Mouse (Mus musculus): ENCODE data around the gene Tmcc1. TPM values are rescaled to one million over a fixed set of nuclear protein-coding genes. Genes with fewer than 3 reads are reported as not detected.

Tmcc1 gene
- polyA plus RNA-seq, 1 experiment from 2014 or later: 11.8 TPM

DNA sequence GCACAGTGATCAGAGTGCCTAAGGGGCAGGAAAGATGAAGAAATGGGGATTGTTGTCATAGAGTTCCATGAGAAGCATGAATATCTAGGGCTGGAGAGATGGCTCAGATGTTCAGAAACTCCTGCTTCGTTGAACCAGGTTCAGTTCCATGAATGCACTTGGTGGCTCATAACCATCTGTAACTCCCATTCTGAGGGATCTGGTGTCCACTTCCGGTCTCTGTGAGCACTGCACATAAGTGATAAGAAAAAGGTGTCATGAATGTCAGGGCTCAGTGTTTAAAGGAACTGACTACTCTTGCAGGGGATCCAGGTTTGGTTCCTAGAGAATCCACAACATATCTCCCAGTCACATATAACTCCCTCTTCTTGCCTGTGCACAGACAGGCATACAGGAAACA is 6.4 kb upstream of the Tmcc1 start:
- H3K9me3 ChIP-seq (ENCODE audit: control insufficient read depth, low read length): no peaks in the 10 kb centered on the region
- DNase-seq (ENCODE audit: low spot score) (no peak), ATAC-seq (replicated peaks; ENCODE audit: low FRiP score, low TSS enrichment, low read depth) (no peak)
- H3K36me3 ChIP-seq (ENCODE audit: control insufficient read depth, insufficient read depth, low read length): no peaks in the 10 kb centered on the region
- no peak overlapping the region for H3K27ac ChIP-seq (ENCODE audit: low read depth)
- no peak overlapping the region for H3K4me3 ChIP-seq (ENCODE audit: low read depth, low read length)
- H3K9ac ChIP-seq (ENCODE audit: low read length): no peak overlapping the region
- no peak overlapping the region for H3K4me2 ChIP-seq (ENCODE audit: low read length)
- WGBS: 78% methylated on average over 2 of the region's 2 CpGs
- no peaks in the 10 kb centered on the region for H3K4me1 ChIP-seq (replicated peaks; ENCODE audit: control insufficient read depth, insufficient read depth, low read length)
- H3K27me3 ChIP-seq (replicated peaks; ENCODE audit: control insufficient read depth, insufficient read depth, low read length): 0 out of 2 replicates have a peak, but pooled peaks cover 2% of the 10 kb centered on the region

DNA sequence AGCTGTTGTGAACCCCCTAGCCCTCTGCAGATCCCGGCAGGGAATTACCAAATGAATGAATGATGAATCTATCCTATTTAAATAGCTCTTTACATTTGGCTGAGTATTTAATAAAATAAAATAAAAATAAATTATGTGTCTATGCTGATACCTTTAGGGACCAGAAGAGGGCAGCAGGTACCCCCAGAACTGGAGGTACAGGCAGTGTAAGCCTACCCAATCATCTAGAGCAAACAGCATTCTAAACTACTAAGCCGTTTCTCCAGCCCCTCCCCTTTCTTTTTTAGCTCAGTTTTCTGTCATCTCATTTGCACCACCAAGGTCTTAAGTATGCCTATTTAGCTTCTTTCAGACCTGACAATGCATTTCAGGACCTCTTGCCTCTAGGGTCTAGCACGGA is 4.9 kb upstream of the Tmcc1 start:
- no peaks in the 10 kb centered on the region for H3K9me3 ChIP-seq (ENCODE audit: control insufficient read depth, low read length)
- no peak overlapping the region for H3K4me3 ChIP-seq (ENCODE audit: low read depth, low read length)
- H3K27me3 ChIP-seq (replicated peaks; ENCODE audit: control insufficient read depth, insufficient read depth, low read length): 0 out of 2 replicates have a peak, but pooled peaks cover 2% of the 10 kb centered on the region
- 42% methylated on average over 3 of the region's 3 CpGs for WGBS
- DNase-seq (ENCODE audit: low spot score): no peak
- H3K27ac ChIP-seq (ENCODE audit: low read depth): no peak overlapping the region
- no peak for ATAC-seq (replicated peaks; ENCODE audit: low FRiP score, low TSS enrichment, low read depth)
- H3K4me1 ChIP-seq (replicated peaks; ENCODE audit: control insufficient read depth, insufficient read depth, low read length): no peaks in the 10 kb centered on the region
- H3K36me3 ChIP-seq (ENCODE audit: control insufficient read depth, insufficient read depth, low read length): no peaks in the 10 kb centered on the region
- no peak overlapping the region for H3K4me2 ChIP-seq (ENCODE audit: low read length)
- no peak overlapping the region for H3K9ac ChIP-seq (ENCODE audit: low read length)

DNA sequence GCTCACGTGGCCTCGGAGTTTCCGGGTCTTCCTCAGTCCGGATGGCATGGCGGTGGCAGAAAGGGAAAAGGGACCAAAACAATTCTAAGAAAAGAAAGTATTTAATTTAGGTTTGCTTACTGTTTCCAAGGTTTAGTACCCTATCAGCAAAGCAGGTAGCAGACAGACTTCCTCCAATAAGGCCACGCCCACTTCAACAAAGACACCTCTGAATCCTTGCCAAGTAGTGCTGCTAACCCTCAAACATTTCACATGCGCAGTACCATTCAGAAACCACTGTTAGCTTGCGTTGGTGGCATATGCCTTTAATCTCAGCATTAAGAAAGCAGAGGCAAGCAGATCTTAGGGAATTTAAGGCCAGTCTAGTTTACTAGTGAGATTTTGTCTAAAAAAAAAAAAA is 2.5 kb upstream of the Tmcc1 start:
- H3K4me1 ChIP-seq (replicated peaks; ENCODE audit: control insufficient read depth, insufficient read depth, low read length): peaks cover 14% of the 10 kb centered on the region
- H3K4me3 ChIP-seq (ENCODE audit: low read depth, low read length): no peak overlapping the region
- no peak for ATAC-seq (replicated peaks; ENCODE audit: low FRiP score, low TSS enrichment, low read depth)
- H3K27me3 ChIP-seq (replicated peaks; ENCODE audit: control insufficient read depth, insufficient read depth, low read length): 0 out of 2 replicates have a peak, but pooled peaks cover 2% of the 10 kb centered on the region
- no peak overlapping the region for H3K27ac ChIP-seq (ENCODE audit: low read depth)
- no peak overlapping the region for H3K4me2 ChIP-seq (ENCODE audit: low read length)
- no peaks in the 10 kb centered on the region for H3K36me3 ChIP-seq (ENCODE audit: control insufficient read depth, insufficient read depth, low read length)
- no peak overlapping the region for H3K9ac ChIP-seq (ENCODE audit: low read length)
- H3K9me3 ChIP-seq (ENCODE audit: control insufficient read depth, low read length): no peaks in the 10 kb centered on the region
- 78% methylated on average over 8 of the region's 8 CpGs for WGBS
- DNase-seq (ENCODE audit: low spot score): no peak

DNA sequence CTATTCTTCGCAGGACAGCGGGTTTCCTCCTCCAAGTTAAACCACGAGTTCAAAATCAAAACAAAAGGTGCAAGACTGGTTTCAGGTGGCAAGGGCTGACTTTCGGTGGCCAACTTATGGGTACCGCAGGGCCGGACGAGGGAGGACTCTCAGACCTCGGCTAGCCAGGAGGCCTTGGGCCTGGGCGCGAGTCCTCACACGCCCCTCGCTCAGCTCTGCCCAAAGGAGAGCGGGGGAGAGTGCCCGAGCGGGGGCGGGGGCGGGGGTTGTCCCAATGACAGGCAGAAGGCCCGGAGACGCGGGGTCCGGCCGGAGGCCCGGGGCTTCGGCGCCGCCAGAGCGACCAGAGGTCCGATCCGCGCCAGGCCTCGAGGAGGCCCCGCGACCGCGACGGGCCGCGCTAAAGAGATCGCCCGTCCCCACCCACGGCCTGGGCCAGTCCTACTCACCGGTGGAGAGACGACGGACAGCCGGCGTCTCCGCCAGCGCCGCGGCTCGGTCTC is 426 bp downstream of the Tmcc1 start:
- 0 out of 2 replicates have a peak, but pooled peaks cover 2% of the 10 kb centered on the region for H3K27me3 ChIP-seq (replicated peaks; ENCODE audit: control insufficient read depth, insufficient read depth, low read length)
- H3K27ac ChIP-seq (ENCODE audit: low read depth): peak overlapping the region; percentile 73
- no peaks in the 10 kb centered on the region for H3K9me3 ChIP-seq (ENCODE audit: control insufficient read depth, low read length)
- peak overlapping the region; percentile 88 for H3K9ac ChIP-seq (ENCODE audit: low read length)
- DNase-seq (ENCODE audit: low spot score): peak; percentile 80
- H3K4me3 ChIP-seq (ENCODE audit: low read depth, low read length): peak overlapping the region; percentile 71
- WGBS: under 1% methylated on average over 49 of the region's 51 CpGs
- H3K4me2 ChIP-seq (ENCODE audit: low read length): peak overlapping the region; percentile 68
- peaks cover 18% of the 10 kb centered on the region for H3K4me1 ChIP-seq (replicated peaks; ENCODE audit: control insufficient read depth, insufficient read depth, low read length)
- H3K36me3 ChIP-seq (ENCODE audit: control insufficient read depth, insufficient read depth, low read length): no peaks in the 10 kb centered on the region
- peak; percentile 88 for ATAC-seq (replicated peaks; ENCODE audit: low FRiP score, low TSS enrichment, low read depth)

DNA sequence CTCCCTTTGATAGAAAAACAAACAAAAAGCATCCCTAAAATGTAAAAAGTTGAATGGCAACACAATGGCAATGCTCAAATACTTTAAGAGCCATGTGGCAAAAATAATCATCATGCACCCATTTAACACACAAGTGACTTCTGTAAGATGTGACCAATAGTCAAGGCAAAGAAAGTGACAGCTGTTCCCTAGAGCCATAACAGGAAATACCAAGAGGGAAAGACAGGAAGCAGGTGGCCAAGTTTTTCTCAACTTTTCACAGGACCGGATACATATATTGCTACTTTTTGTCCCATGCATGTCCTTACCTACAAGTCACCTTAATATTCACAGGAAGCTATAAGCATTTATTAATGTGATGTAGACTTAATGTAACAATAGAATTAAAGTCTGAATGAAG is 3.9 kb downstream of the Tmcc1 start:
- Histone ChIP-seq H3K4me2 (ENCODE audit: low read length) (no peak overlapping the region), H3K36me3 (ENCODE audit: control insufficient read depth, insufficient read depth, low read length) (peaks cover 7% of the 10 kb centered on the region; the same call in 1 of the 2 replicates), H3K9ac (ENCODE audit: low read length) (no peak overlapping the region), H3K9me3 (ENCODE audit: control insufficient read depth, low read length) (no peaks in the 10 kb centered on the region), H3K27ac (ENCODE audit: low read depth) (no peak overlapping the region), H3K4me3 (ENCODE audit: low read depth, low read length) (no peak overlapping the region), H3K27me3 (replicated peaks; ENCODE audit: control insufficient read depth, insufficient read depth, low read length) (no peaks in the 10 kb centered on the region), H3K4me1 (replicated peaks; ENCODE audit: control insufficient read depth, insufficient read depth, low read length) (peaks cover 18% of the 10 kb centered on the region)
- ATAC-seq (replicated peaks; ENCODE audit: low FRiP score, low TSS enrichment, low read depth): no peak
- DNase-seq (ENCODE audit: low spot score): no peak
- WGBS: 55% methylated on average over 1 of the region's 1 CpGs

DNA sequence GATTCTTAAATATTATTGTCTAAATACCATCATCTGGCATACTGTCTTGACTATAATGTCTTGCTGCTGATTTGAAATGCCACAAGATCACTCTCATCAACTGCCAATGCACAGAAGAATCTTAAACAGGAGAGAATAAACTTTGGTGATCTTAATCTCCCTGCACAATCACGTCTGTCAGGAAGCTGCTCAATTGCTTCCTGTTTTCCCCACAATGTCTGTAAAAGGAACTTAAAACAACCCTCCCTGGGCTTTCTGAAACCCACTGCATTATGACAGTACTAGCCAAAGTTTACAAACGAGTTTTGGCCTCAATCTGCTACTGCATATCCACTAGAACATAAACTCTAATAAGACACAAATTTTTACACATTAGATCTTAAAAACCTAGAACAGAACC is 6.8 kb downstream of the Tmcc1 start:
- Histone ChIP-seq H3K4me3 (ENCODE audit: low read depth, low read length) (no peak overlapping the region), H3K27me3 (replicated peaks; ENCODE audit: control insufficient read depth, insufficient read depth, low read length) (no peaks in the 10 kb centered on the region), H3K9me3 (ENCODE audit: control insufficient read depth, low read length) (no peaks in the 10 kb centered on the region), H3K36me3 (ENCODE audit: control insufficient read depth, insufficient read depth, low read length) (peaks cover 10% of the 10 kb centered on the region; the same call in 1 of the 2 replicates), H3K27ac (ENCODE audit: low read depth) (no peak overlapping the region), H3K4me1 (replicated peaks; ENCODE audit: control insufficient read depth, insufficient read depth, low read length) (peaks cover 10% of the 10 kb centered on the region), H3K9ac (ENCODE audit: low read length) (no peak overlapping the region), H3K4me2 (ENCODE audit: low read length) (no peak overlapping the region)
- WGBS: 31% methylated on average over 2 of the region's 2 CpGs
- no peak for DNase-seq (ENCODE audit: low spot score)
- ATAC-seq (replicated peaks; ENCODE audit: low FRiP score, low TSS enrichment, low read depth): no peak

DNA sequence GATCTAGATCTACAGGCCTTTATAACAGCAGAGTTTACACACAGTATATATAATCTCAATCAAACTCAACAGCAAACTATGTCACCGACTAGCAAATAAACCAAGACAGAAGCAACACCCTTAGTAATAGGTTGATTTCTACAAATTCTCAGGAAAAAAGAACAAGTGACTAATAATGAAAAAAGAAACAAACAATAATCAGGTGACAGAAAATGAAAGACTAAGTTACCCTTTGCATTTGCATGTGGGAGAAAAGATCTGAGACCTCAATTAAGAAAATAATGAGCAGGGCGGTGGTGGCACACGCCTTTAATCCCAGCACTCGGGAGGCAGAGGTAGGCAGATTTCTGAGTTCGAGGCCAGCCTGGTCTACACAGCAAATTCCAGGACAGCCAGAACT is 9.8 kb downstream of the Tmcc1 start:
- WGBS: 90% methylated on average over 5 of the region's 5 CpGs
- Histone ChIP-seq H3K4me1 (replicated peaks; ENCODE audit: control insufficient read depth, insufficient read depth, low read length) (no peaks in the 10 kb centered on the region; the same call in 1 of the 2 replicates), H3K4me2 (ENCODE audit: low read length) (no peak overlapping the region), H3K4me3 (ENCODE audit: low read depth, low read length) (no peak overlapping the region), H3K27me3 (replicated peaks; ENCODE audit: control insufficient read depth, insufficient read depth, low read length) (no peaks in the 10 kb centered on the region), H3K27ac (ENCODE audit: low read depth) (no peak overlapping the region), H3K9me3 (ENCODE audit: control insufficient read depth, low read length) (no peaks in the 10 kb centered on the region), H3K9ac (ENCODE audit: low read length) (no peak overlapping the region), H3K36me3 (ENCODE audit: control insufficient read depth, insufficient read depth, low read length) (peaks cover 10% of the 10 kb centered on the region; the same call in 1 of the 2 replicates)
- no peak for DNase-seq (ENCODE audit: low spot score)
- no peak for ATAC-seq (replicated peaks; ENCODE audit: low FRiP score, low TSS enrichment, low read depth)

DNA sequence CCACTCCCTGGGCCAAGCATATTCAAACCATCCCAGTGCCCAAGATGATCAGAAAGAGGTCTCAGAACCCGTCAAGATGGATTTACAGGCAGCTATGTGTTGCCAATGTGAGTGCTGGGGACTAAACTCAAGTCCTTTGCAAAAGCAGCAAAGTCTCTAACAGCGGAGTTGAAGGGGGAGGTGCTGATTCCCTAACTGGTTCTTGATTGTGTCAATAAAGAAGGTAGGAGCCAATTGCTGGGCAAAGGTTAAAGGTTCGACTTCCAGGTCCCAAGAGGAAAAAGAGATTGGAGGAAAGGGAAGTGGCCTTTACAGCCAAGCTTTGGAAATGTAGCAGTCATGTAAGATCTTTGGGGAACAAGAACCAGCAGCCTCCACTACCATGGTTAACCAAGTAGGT is 12.6 kb downstream of the Tmcc1 start:
- 65% methylated on average over 3 of the region's 3 CpGs for WGBS
- no peak for ATAC-seq (replicated peaks; ENCODE audit: low FRiP score, low TSS enrichment, low read depth)

DNA sequence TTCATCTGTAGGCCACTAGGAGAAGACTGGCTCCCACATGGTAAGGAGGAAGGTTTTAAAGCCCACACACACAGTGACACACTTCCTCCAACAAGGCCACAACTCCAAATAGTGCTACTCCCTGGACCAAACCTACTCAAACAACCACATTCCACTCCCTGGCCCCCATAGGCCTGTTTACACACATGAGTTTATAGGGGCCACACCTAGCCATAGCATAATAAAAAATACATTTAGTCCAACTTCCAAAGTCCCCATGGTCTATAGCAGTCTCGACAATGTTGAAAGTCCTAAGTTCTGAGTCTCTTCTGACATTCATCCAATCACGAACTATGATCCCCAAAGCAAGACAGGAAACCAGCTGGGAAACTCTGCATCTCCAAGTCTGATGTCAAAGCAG is 14.9 kb downstream of the Tmcc1 start:
- Histone ChIP-seq H3K27me3 (replicated peaks; ENCODE audit: control insufficient read depth, insufficient read depth, low read length) (no peaks in the 10 kb centered on the region), H3K9ac (ENCODE audit: low read length) (no peak overlapping the region), H3K4me2 (ENCODE audit: low read length) (no peak overlapping the region), H3K4me3 (ENCODE audit: low read depth, low read length) (no peak overlapping the region), H3K9me3 (ENCODE audit: control insufficient read depth, low read length) (no peaks in the 10 kb centered on the region), H3K4me1 (replicated peaks; ENCODE audit: control insufficient read depth, insufficient read depth, low read length) (no peaks in the 10 kb centered on the region), H3K27ac (ENCODE audit: low read depth) (no peak overlapping the region), H3K36me3 (ENCODE audit: control insufficient read depth, insufficient read depth, low read length) (peaks cover 7% of the 10 kb centered on the region; the same call in 1 of the 2 replicates)
- WGBS: 93% methylated on average over 2 of the region's 2 CpGs
- ATAC-seq (replicated peaks; ENCODE audit: low FRiP score, low TSS enrichment, low read depth) (no peak), DNase-seq (ENCODE audit: low spot score) (no peak)

More for the DNA sequence above, 12.6 kb downstream of the Tmcc1 start:
- Histone ChIP-seq H3K4me3 (ENCODE audit: low read depth, low read length) (no peak overlapping the region), H3K36me3 (ENCODE audit: control insufficient read depth, insufficient read depth, low read length) (peaks cover 14% of the 10 kb centered on the region; the same call in 1 of the 2 replicates), H3K27ac (ENCODE audit: low read depth) (no peak overlapping the region), H3K9ac (ENCODE audit: low read length) (no peak overlapping the region), H3K27me3 (replicated peaks; ENCODE audit: control insufficient read depth, insufficient read depth, low read length) (no peaks in the 10 kb centered on the region), H3K4me1 (replicated peaks; ENCODE audit: control insufficient read depth, insufficient read depth, low read length) (no peaks in the 10 kb centered on the region), H3K9me3 (ENCODE audit: control insufficient read depth, low read length) (no peaks in the 10 kb centered on the region), H3K4me2 (ENCODE audit: low read length) (no peak overlapping the region)
- DNase-seq (ENCODE audit: low spot score): no peak

Measured in intestine, embryonic 14.5 days (tissue).